Mouse (Mus musculus): ENCODE data around the gene Ust. TPM values are rescaled to one million over a fixed set of nuclear protein-coding genes. Genes with fewer than 3 reads are reported as not detected.

Ust gene
- polyA plus RNA-seq, 1 experiment, result 32.9 TPM

GRCm38 (mm10) chr10:8516916-8517524, 1.6 kb downstream of the Ust start:
- Histone ChIP-seq H3K4me3 (replicated peaks; ENCODE audit: insufficient read depth, low read depth, low read length) (peak overlapping the region; percentile 96), H3K27ac (ENCODE audit: insufficient read depth, low read length) (peak overlapping the region; percentile 81), H3K4me1 (ENCODE audit: control insufficient read depth, insufficient read depth, low read length) (no peaks in the 10 kb centered on the region; the same call in 1 of the 2 replicates), H3K27me3 (ENCODE audit: control insufficient read depth, insufficient read depth, low read length) (no peaks in the 10 kb centered on the region)
- peak; percentile 84 to 92 for DNase-seq
- TF ChIP-seq CTCF (IDR thresholded peaks at IDR 0.05; ENCODE audit: borderline replicate concordance, insufficient read depth, low read depth, low read length), result peak; percentile 67; the same call in 1 of the 2 replicates
- peak; percentile 30; the same call in 1 of the 2 replicates for TF ChIP-seq POLR2A (IDR thresholded peaks at IDR 0.05; ENCODE audit: borderline replicate concordance, insufficient read depth, low read length)
- WGBS, result 13% methylated on average over 9 of the region's 9 CpGs

DNA sequence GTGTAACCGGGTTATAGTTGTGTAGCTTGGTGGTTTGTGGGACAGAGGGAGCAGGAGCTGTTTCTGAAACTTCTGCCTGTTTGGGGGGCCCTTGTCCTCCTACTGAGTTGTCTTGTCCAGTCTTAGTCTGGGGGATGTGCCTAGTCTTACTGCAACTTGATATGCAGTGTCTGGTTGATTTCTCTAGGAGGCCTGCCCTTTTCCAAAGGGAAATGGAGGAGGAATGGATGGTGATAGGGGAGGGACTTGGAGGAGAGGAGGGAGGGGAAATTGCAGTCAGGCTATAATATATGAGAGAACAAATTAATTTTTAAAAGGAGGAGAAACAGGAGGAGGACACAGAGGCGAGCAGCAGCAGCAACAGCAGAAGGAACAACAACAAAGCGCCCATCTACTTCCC, 4.9 kb downstream of the Ust start:
- TF ChIP-seq CTCF (IDR thresholded peaks at IDR 0.05; ENCODE audit: borderline replicate concordance, insufficient read depth, low read depth, low read length) (no peak), POLR2A (IDR thresholded peaks at IDR 0.05; ENCODE audit: borderline replicate concordance, insufficient read depth, low read length) (no peak)
- Histone ChIP-seq H3K4me3 (replicated peaks; ENCODE audit: insufficient read depth, low read depth, low read length) (no peak overlapping the region), H3K4me1 (ENCODE audit: control insufficient read depth, insufficient read depth, low read length) (no peaks in the 10 kb centered on the region; the same call in 1 of the 2 replicates), H3K27ac (ENCODE audit: insufficient read depth, low read length) (no peak overlapping the region), H3K27me3 (ENCODE audit: control insufficient read depth, insufficient read depth, low read length) (no peaks in the 10 kb centered on the region)
- DNase-seq, result no peak
- 91% methylated on average over 3 of the region's 3 CpGs for WGBS

GRCm38 (mm10) chr10:8512222-8512621, 6.4 kb downstream of the Ust start:
- 32% methylated on average over 6 of the region's 6 CpGs for WGBS
- no peaks in the 10 kb centered on the region; the same call in 1 of the 2 replicates for H3K4me1 ChIP-seq (ENCODE audit: control insufficient read depth, insufficient read depth, low read length)
- DNase-seq, result peak in 1 of 2 experiments; percentile 29
- H3K27me3 ChIP-seq (ENCODE audit: control insufficient read depth, insufficient read depth, low read length), result no peaks in the 10 kb centered on the region
- no peak overlapping the region for H3K4me3 ChIP-seq (replicated peaks; ENCODE audit: insufficient read depth, low read depth, low read length)
- no peak overlapping the region for H3K27ac ChIP-seq (ENCODE audit: insufficient read depth, low read length)
- TF ChIP-seq CTCF (IDR thresholded peaks at IDR 0.05; ENCODE audit: borderline replicate concordance, insufficient read depth, low read depth, low read length) (no peak), POLR2A (IDR thresholded peaks at IDR 0.05; ENCODE audit: borderline replicate concordance, insufficient read depth, low read length) (no peak)

- DNase-seq, result no peak
- no peaks in the 10 kb centered on the region for H3K27me3 ChIP-seq (ENCODE audit: control insufficient read depth, insufficient read depth, low read length)
- H3K4me3 ChIP-seq (replicated peaks; ENCODE audit: insufficient read depth, low read depth, low read length), result no peak overlapping the region
- TF ChIP-seq CTCF (IDR thresholded peaks at IDR 0.05; ENCODE audit: borderline replicate concordance, insufficient read depth, low read depth, low read length), result no peak
- TF ChIP-seq POLR2A (IDR thresholded peaks at IDR 0.05; ENCODE audit: borderline replicate concordance, insufficient read depth, low read length), result no peak
- no peak overlapping the region for H3K27ac ChIP-seq (ENCODE audit: insufficient read depth, low read length)
- WGBS, result 68% methylated on average over 8 of the region's 8 CpGs
- no peaks in the 10 kb centered on the region; the same call in 1 of the 2 replicates for H3K4me1 ChIP-seq (ENCODE audit: control insufficient read depth, insufficient read depth, low read length)
Measured at GRCm38 (mm10) chr10:8511760-8512159, 6.9 kb downstream of the Ust start.

- no peaks in the 10 kb centered on the region for H3K27me3 ChIP-seq (ENCODE audit: control insufficient read depth, insufficient read depth, low read length)
- H3K27ac ChIP-seq (ENCODE audit: insufficient read depth, low read length), result no peak overlapping the region
- WGBS, result 69% methylated on average over 3 of the region's 3 CpGs
- peaks cover 7% of the 10 kb centered on the region for H3K4me1 ChIP-seq (ENCODE audit: control insufficient read depth, insufficient read depth, low read length)
- no peak for TF ChIP-seq CTCF (IDR thresholded peaks at IDR 0.05; ENCODE audit: borderline replicate concordance, insufficient read depth, low read depth, low read length)
- TF ChIP-seq POLR2A (IDR thresholded peaks at IDR 0.05; ENCODE audit: borderline replicate concordance, insufficient read depth, low read length), result no peak
- H3K4me3 ChIP-seq (replicated peaks; ENCODE audit: insufficient read depth, low read depth, low read length), result no peak overlapping the region
- DNase-seq, result no peak
Measured at GRCm38 (mm10) chr10:8506247-8506573, 12.4 kb downstream of the Ust start.

GRCm38 (mm10) chr10:8505346-8506246, 13.0 kb downstream of the Ust start:
- no peaks in the 10 kb centered on the region for H3K27me3 ChIP-seq (ENCODE audit: control insufficient read depth, insufficient read depth, low read length)
- TF ChIP-seq POLR2A (IDR thresholded peaks at IDR 0.05; ENCODE audit: borderline replicate concordance, insufficient read depth, low read length), result no peak
- TF ChIP-seq CTCF (IDR thresholded peaks at IDR 0.05; ENCODE audit: borderline replicate concordance, insufficient read depth, low read depth, low read length), result no peak
- 65% methylated on average over 13 of the region's 13 CpGs for WGBS
- no peak overlapping the region for H3K27ac ChIP-seq (ENCODE audit: insufficient read depth, low read length)
- no peak overlapping the region for H3K4me3 ChIP-seq (replicated peaks; ENCODE audit: insufficient read depth, low read depth, low read length)
- peaks cover 7% of the 10 kb centered on the region for H3K4me1 ChIP-seq (ENCODE audit: control insufficient read depth, insufficient read depth, low read length)
- no peak for DNase-seq

GRCm38 (mm10) chr10:8504832-8505231, 13.8 kb downstream of the Ust start:
- 59% methylated on average over 4 of the region's 4 CpGs for WGBS
- peaks cover 7% of the 10 kb centered on the region for H3K4me1 ChIP-seq (ENCODE audit: control insufficient read depth, insufficient read depth, low read length)
- no peak overlapping the region for H3K27ac ChIP-seq (ENCODE audit: insufficient read depth, low read length)
- no peak for DNase-seq
- no peaks in the 10 kb centered on the region for H3K27me3 ChIP-seq (ENCODE audit: control insufficient read depth, insufficient read depth, low read length)
- TF ChIP-seq CTCF (IDR thresholded peaks at IDR 0.05; ENCODE audit: borderline replicate concordance, insufficient read depth, low read depth, low read length), result no peak
- no peak for TF ChIP-seq POLR2A (IDR thresholded peaks at IDR 0.05; ENCODE audit: borderline replicate concordance, insufficient read depth, low read length)
- H3K4me3 ChIP-seq (replicated peaks; ENCODE audit: insufficient read depth, low read depth, low read length), result no peak overlapping the region

Data from cerebellum, adult 2 months (tissue).